Mouse (Mus musculus) right cerebral cortex, postnatal 10 days (tissue): ENCODE measurements around the gene Gk5.

ENCODE experiments used
- DNase-seq, 2 experiments: peaks; one replicate each; pipeline ENCODE4 v3.0.0; 2021; ENCODE audit warnings: low spot score in 2 of 2

Gene Gk5

GRCm38 (mm10) chr9:96223302-96223701, 104.1 kb downstream of the Gk5 start:
- no peak for DNase-seq

- DNase-seq: no peak
These were observed 109.1 kb downstream of the Gk5 start for GRCm38 (mm10) chr9:96228285-96228684.

- DNase-seq: no peak
These were observed 111.1 kb downstream of the Gk5 start for GRCm38 (mm10) chr9:96230271-96230670.
